Mouse (Mus musculus) gastrocnemius, adult 2 months (tissue): ENCODE measurements around the gene Maip1. TPM values are rescaled to one million over a fixed set of nuclear protein-coding genes. Genes with fewer than 3 reads are reported as not detected.

Experiments
- DNase-seq: peaks from one replicate; pipeline ENCODE4 v3.0.0; 2022
- H3K27ac ChIP-seq: fragments of 200-600 bp; 2 replicates; pipeline ENCODE4 v1.8.1; 2022; ENCODE audit warnings: mild to moderate bottlenecking
- H3K4me3 ChIP-seq: fragments of 200-600 bp; 2 replicates; pipeline ENCODE4 v1.8.1; 2022; ENCODE audit warnings: mild to moderate bottlenecking, moderate library complexity
- CTCF ChIP-seq: fragments of 200-600 bp; IDR thresholded peaks from 2 replicates; pipeline ENCODE4 v1.8.1; 2022; ENCODE audit warnings: antibody characterized with exemption, mild to moderate bottlenecking, moderate library complexity
- intact Hi-C: fragments of 180-260 bp; cut with DNase I; formaldehyde crosslinking; loops from one replicate; pipeline ENCODE4 v1.15.1; 2025
- total RNA-seq, 2 experiments: library from RNA; stranded (reverse); gene quantifications; 2 replicates each; pipeline ENCODE4 v1.2.3; 2021

The Maip1 gene
- total RNA-seq, 2 experiments from 2014 or later, result 8.1 to 9.8 TPM

- Histone ChIP-seq H3K4me3 (peak overlapping the region; percentile 73), H3K27ac (peak overlapping the region; percentile 83)
- intact Hi-C loops, result loop anchor here (5.0 kb wide), 1 partner anchor 336 kb away; the partner anchor contains the start of gene Spats2l
- no peak for TF ChIP-seq CTCF
- DNase-seq, result peak; percentile 76
These were observed 30.3 kb downstream of the Maip1 start for GRCm38 (mm10) chr1:57436408-57436807.

GRCm38 (mm10) chr1:57436954-57437353 lies 30.8 kb downstream of the Maip1 start:
- intact Hi-C loops, result loop anchor here (5.0 kb wide), 1 partner anchor 335 kb away; the partner anchor contains the start of gene Spats2l
- TF ChIP-seq CTCF, result no peak
- peak overlapping the region; percentile 73 for H3K4me3 ChIP-seq
- peak overlapping the region; percentile 83 for H3K27ac ChIP-seq
- DNase-seq, result peak; percentile 31

- peak overlapping the region; percentile 58; the same call in 1 of the 2 replicates for H3K27ac ChIP-seq
These were observed 32.9 kb downstream of the Maip1 start for GRCm38 (mm10) chr1:57439026-57439425.

GRCm38 (mm10) chr1:57440771-57441170 lies 34.6 kb downstream of the Maip1 start:
- no peak for TF ChIP-seq CTCF
- intact Hi-C loops, result no loop called here
- peak; percentile 36 for DNase-seq
- Histone ChIP-seq H3K4me3 (no peak overlapping the region), H3K27ac (peak overlapping the region; percentile 46; the same call in 1 of the 2 replicates)

More at GRCm38 (mm10) chr1:57439026-57439425, 32.9 kb downstream of the Maip1 start:
- no peak for TF ChIP-seq CTCF
- peak; percentile 42 for DNase-seq
- intact Hi-C loops, result loop anchor here (5.0 kb wide), 1 partner anchor 333 kb away; the partner anchor contains the start of gene Spats2l
- no peak overlapping the region for H3K4me3 ChIP-seq

- Histone ChIP-seq H3K4me3 (no peak overlapping the region), H3K27ac (no peak overlapping the region)
- TF ChIP-seq CTCF, result no peak
- intact Hi-C loops, result no loop called here
- DNase-seq, result no peak
These were observed 39.6 kb downstream of the Maip1 start for GRCm38 (mm10) chr1:57445679-57446078.

DNA sequence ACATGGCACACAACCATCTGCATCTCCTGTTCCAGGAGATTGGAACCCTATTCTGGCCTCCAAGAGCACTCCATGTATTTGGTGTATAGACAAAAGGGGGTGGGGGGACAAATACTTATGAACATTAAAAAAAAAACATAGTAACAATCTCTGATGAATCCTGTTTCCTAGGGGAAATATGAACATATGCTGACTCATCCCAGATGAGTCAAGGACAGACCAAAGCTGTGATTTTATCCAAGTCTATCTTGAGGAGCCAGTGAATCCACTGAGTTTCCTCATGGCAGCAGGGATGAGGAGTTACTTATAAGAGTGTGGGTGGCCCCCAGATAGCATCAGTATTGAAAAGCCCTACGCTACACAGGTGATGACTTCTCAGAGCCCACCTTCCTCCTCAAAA lies 44.1 kb downstream of the Maip1 start:
- no peak overlapping the region for H3K27ac ChIP-seq
- no peak for DNase-seq
- no peak for TF ChIP-seq CTCF
- no peak overlapping the region for H3K4me3 ChIP-seq
- intact Hi-C loops, result no loop called here

DNA sequence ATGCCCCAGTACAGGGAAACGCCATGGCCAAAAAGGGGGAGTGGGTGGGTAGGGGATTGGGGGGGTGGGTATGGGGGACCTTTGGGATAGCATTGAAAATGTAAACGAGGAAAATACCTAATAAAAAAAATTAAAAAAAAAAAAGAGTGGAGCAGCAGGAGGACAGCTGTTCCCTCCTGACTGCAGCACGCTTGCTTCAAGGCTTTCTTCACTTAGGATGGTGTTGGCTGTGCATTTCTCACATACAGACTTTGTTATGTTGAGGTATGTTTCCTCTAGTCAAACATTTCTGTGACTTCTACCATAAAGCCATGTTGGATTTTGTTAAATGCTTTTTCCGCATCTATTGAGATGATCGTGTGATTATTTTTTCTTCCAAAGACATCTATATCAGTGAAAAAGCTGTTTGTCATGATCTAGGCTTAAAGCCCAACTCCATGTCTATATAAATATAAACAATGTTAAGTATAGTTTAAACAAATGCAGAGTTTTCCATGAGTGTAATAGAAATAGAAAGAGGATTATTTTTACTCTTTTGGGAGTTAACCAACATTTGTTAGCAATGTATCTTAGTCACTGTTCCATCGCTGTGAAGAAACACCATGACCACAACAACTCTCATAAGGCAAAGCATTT lies 54.3 kb downstream of the Maip1 start:
- no peak for TF ChIP-seq CTCF
- DNase-seq, result no peak
- Histone ChIP-seq H3K4me3 (no peak overlapping the region), H3K27ac (no peak overlapping the region)
- intact Hi-C loops, result no loop called here

Other genes starting within 250 kb of the Maip1 start
- 1 to 10 TPM; 2.1 to 2.6 TPM for gene 1700066M21Rik, start 28.7 kb upstream of the Maip1 start, total RNA-seq
- gene Tyw5, start 773 bp downstream of the Maip1 start, total RNA-seq, result 1 to 10 TPM; 3.8 to 5.1 TPM